Mouse (Mus musculus): Measurements from ENCODE around the gene Sh3pxd2b. TPM values are rescaled to one million over a fixed set of nuclear protein-coding genes. Genes with fewer than 3 reads are reported as not detected.
A peak's percentile ranks its signal among the peaks of the same experiment; 100 is the strongest.

Gene Sh3pxd2b
- polyA plus RNA-seq, 1 experiment from 2014 or later = 20.0 TPM

- 74% methylated on average over 2 of the region's 2 CpGs for WGBS
- Histone ChIP-seq H3K27ac (ENCODE audit: low read depth) (no peak overlapping the region), H3K27me3 (replicated peaks; ENCODE audit: control insufficient read depth, insufficient read depth, low read length) (no peaks in the 10 kb centered on the region), H3K4me3 (ENCODE audit: low read depth, low read length) (no peak overlapping the region), H3K4me2 (ENCODE audit: low read length) (no peak overlapping the region), H3K9ac (ENCODE audit: low read length) (no peak overlapping the region), H3K9me3 (ENCODE audit: control insufficient read depth, low read length) (no peaks in the 10 kb centered on the region), H3K36me3 (ENCODE audit: control insufficient read depth, insufficient read depth, low read length) (peaks cover 50% of the 10 kb centered on the region), H3K4me1 (replicated peaks; ENCODE audit: control insufficient read depth, insufficient read depth, low read length) (peaks cover 16% of the 10 kb centered on the region)
- DNase-seq (ENCODE audit: low spot score) (no peak), ATAC-seq (replicated peaks; ENCODE audit: low FRiP score, low TSS enrichment, low read depth) (no peak)
Observed at GRCm38 (mm10) chr11:32393095-32393494, 45.5 kb downstream of the Sh3pxd2b start.

GRCm38 (mm10) chr11:32395791-32396190, 48.2 kb downstream of the Sh3pxd2b start:
- no peak overlapping the region for H3K9ac ChIP-seq (ENCODE audit: low read length)
- ATAC-seq (replicated peaks; ENCODE audit: low FRiP score, low TSS enrichment, low read depth) (no peak), DNase-seq (ENCODE audit: low spot score) (no peak)
- H3K4me2 ChIP-seq (ENCODE audit: low read length) = no peak overlapping the region
- peaks cover 16% of the 10 kb centered on the region for H3K4me1 ChIP-seq (replicated peaks; ENCODE audit: control insufficient read depth, insufficient read depth, low read length)
- WGBS = 58% methylated on average over 6 of the region's 6 CpGs
- no peak overlapping the region for H3K27ac ChIP-seq (ENCODE audit: low read depth)
- peaks cover 30% of the 10 kb centered on the region for H3K36me3 ChIP-seq (ENCODE audit: control insufficient read depth, insufficient read depth, low read length)
- no peak overlapping the region for H3K4me3 ChIP-seq (ENCODE audit: low read depth, low read length)
- no peaks in the 10 kb centered on the region for H3K9me3 ChIP-seq (ENCODE audit: control insufficient read depth, low read length)
- no peaks in the 10 kb centered on the region for H3K27me3 ChIP-seq (replicated peaks; ENCODE audit: control insufficient read depth, insufficient read depth, low read length)

- ATAC-seq (replicated peaks; ENCODE audit: low FRiP score, low TSS enrichment, low read depth) (no peak), DNase-seq (ENCODE audit: low spot score) (no peak)
- Histone ChIP-seq H3K27ac (ENCODE audit: low read depth) (no peak overlapping the region), H3K27me3 (replicated peaks; ENCODE audit: control insufficient read depth, insufficient read depth, low read length) (no peaks in the 10 kb centered on the region), H3K9ac (ENCODE audit: low read length) (no peak overlapping the region), H3K4me3 (ENCODE audit: low read depth, low read length) (no peak overlapping the region), H3K4me2 (ENCODE audit: low read length) (no peak overlapping the region), H3K36me3 (ENCODE audit: control insufficient read depth, insufficient read depth, low read length) (peaks cover 32% of the 10 kb centered on the region), H3K4me1 (replicated peaks; ENCODE audit: control insufficient read depth, insufficient read depth, low read length) (peaks cover 3% of the 10 kb centered on the region; the same call in 1 of the 2 replicates), H3K9me3 (ENCODE audit: control insufficient read depth, low read length) (no peaks in the 10 kb centered on the region)
- 57% methylated on average over 2 of the region's 2 CpGs for WGBS
Observed at GRCm38 (mm10) chr11:32398446-32398845, 50.8 kb downstream of the Sh3pxd2b start.

DNA sequence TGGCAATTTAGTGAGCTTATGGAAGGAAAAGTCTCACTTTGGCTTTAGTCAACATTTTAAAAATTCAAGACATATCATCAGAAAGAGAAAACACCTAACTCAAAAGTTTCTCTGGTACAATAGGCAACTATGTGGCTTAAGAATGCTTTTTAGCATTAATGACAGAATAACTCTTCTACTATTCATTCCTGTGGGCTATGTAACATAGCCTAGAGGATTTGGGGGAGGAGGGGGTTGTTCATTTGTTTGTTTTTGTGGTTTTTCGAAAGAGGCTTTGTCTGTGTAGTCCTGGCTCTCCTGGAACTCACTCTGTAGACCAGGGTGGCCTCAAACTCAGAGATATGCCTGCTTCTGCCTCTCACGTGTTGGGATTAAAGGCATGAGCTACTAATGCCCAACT, 51.6 kb downstream of the Sh3pxd2b start:
- DNase-seq (ENCODE audit: low spot score) (no peak), ATAC-seq (replicated peaks; ENCODE audit: low FRiP score, low TSS enrichment, low read depth) (no peak)
- peaks cover 30% of the 10 kb centered on the region for H3K36me3 ChIP-seq (ENCODE audit: control insufficient read depth, insufficient read depth, low read length)
- no peak overlapping the region for H3K27ac ChIP-seq (ENCODE audit: low read depth)
- H3K4me1 ChIP-seq (replicated peaks; ENCODE audit: control insufficient read depth, insufficient read depth, low read length) = peaks cover 3% of the 10 kb centered on the region; the same call in 1 of the 2 replicates
- H3K4me2 ChIP-seq (ENCODE audit: low read length) = no peak overlapping the region
- H3K27me3 ChIP-seq (replicated peaks; ENCODE audit: control insufficient read depth, insufficient read depth, low read length) = no peaks in the 10 kb centered on the region
- no peaks in the 10 kb centered on the region for H3K9me3 ChIP-seq (ENCODE audit: control insufficient read depth, low read length)
- WGBS = 72% methylated on average over 2 of the region's 2 CpGs
- H3K9ac ChIP-seq (ENCODE audit: low read length) = no peak overlapping the region
- H3K4me3 ChIP-seq (ENCODE audit: low read depth, low read length) = no peak overlapping the region

DNA sequence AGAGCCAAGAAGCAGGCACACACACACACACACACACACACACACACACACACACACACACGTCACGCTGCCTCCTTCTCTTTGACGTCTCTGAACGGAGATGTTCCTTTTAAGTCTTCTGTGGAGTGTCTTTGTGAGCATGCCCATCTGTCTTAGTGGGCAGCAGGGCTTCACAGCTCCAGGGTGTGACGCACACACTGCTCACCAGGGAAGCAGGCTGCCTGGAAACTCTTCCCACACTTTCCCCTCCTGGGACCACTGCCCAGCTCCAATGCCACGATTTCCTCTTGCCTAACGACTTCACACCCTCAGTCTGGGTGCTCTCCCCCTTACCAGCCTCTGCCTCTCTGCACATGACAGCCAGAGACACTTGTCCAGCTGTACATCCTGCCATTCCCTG, 55.1 kb downstream of the Sh3pxd2b start:
- no peaks in the 10 kb centered on the region for H3K9me3 ChIP-seq (ENCODE audit: control insufficient read depth, low read length)
- H3K9ac ChIP-seq (ENCODE audit: low read length) = no peak overlapping the region
- no peak overlapping the region for H3K4me3 ChIP-seq (ENCODE audit: low read depth, low read length)
- H3K27me3 ChIP-seq (replicated peaks; ENCODE audit: control insufficient read depth, insufficient read depth, low read length) = no peaks in the 10 kb centered on the region
- 65% methylated on average over 7 of the region's 7 CpGs for WGBS
- H3K36me3 ChIP-seq (ENCODE audit: control insufficient read depth, insufficient read depth, low read length) = peaks cover 37% of the 10 kb centered on the region
- H3K27ac ChIP-seq (ENCODE audit: low read depth) = no peak overlapping the region
- DNase-seq (ENCODE audit: low spot score) = no peak
- H3K4me1 ChIP-seq (replicated peaks; ENCODE audit: control insufficient read depth, insufficient read depth, low read length) = no peaks in the 10 kb centered on the region
- no peak overlapping the region for H3K4me2 ChIP-seq (ENCODE audit: low read length)
- ATAC-seq (replicated peaks; ENCODE audit: low FRiP score, low TSS enrichment, low read depth) = no peak

DNA sequence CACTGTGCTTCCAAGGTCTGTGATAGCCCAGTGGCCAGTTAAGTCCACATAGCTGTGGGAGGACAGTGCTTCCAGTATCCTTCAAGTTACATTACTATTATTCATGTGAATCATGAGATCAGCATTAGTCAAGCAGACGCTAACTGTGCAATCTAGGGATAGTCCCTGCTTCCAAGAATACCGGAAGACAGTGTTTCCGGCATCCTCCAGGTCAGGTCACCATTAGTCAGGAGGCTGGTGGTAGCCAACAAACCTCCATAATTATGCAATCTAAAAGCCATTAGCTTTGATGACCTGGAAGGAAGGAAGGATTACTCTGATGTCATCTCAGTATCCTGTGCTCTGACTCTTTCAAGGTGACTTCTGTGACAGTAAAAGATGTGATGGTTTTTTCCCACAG, 57.1 kb downstream of the Sh3pxd2b start:
- DNase-seq (ENCODE audit: low spot score) (no peak), ATAC-seq (replicated peaks; ENCODE audit: low FRiP score, low TSS enrichment, low read depth) (no peak)
- no peak overlapping the region for H3K4me3 ChIP-seq (ENCODE audit: low read depth, low read length)
- H3K9me3 ChIP-seq (ENCODE audit: control insufficient read depth, low read length) = no peaks in the 10 kb centered on the region
- no peaks in the 10 kb centered on the region; the same call in 1 of the 2 replicates for H3K4me1 ChIP-seq (replicated peaks; ENCODE audit: control insufficient read depth, insufficient read depth, low read length)
- peaks cover 46% of the 10 kb centered on the region for H3K36me3 ChIP-seq (ENCODE audit: control insufficient read depth, insufficient read depth, low read length)
- no peak overlapping the region for H3K27ac ChIP-seq (ENCODE audit: low read depth)
- no peak overlapping the region for H3K9ac ChIP-seq (ENCODE audit: low read length)
- WGBS = 81% methylated on average over 3 of the region's 3 CpGs
- H3K27me3 ChIP-seq (replicated peaks; ENCODE audit: control insufficient read depth, insufficient read depth, low read length) = no peaks in the 10 kb centered on the region
- no peak overlapping the region for H3K4me2 ChIP-seq (ENCODE audit: low read length)

DNA sequence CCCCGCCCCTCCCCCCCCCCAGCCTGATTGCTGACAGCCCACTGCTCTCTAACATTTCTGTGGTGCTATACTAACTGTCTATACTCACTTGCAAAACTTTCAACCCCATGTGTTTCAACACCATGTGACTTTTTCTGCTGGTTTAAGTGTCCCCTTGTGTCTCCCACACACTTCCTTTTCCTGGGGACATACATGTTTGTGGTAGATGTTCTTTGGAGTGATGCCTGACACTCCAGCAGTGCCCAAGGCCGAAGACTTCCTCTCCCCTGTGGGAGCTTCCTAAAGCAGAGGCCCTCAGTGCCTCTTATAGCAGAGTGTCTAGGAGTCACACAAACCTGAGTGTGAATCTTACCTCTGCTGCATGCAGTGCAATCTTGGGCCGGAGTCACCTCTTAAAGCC, 60.2 kb downstream of the Sh3pxd2b start:
- Histone ChIP-seq H3K4me2 (ENCODE audit: low read length) (no peak overlapping the region), H3K27me3 (replicated peaks; ENCODE audit: control insufficient read depth, insufficient read depth, low read length) (no peaks in the 10 kb centered on the region), H3K9me3 (ENCODE audit: control insufficient read depth, low read length) (no peaks in the 10 kb centered on the region), H3K9ac (ENCODE audit: low read length) (no peak overlapping the region), H3K27ac (ENCODE audit: low read depth) (no peak overlapping the region), H3K4me3 (ENCODE audit: low read depth, low read length) (no peak overlapping the region), H3K36me3 (ENCODE audit: control insufficient read depth, insufficient read depth, low read length) (peaks cover 47% of the 10 kb centered on the region), H3K4me1 (replicated peaks; ENCODE audit: control insufficient read depth, insufficient read depth, low read length) (no peaks in the 10 kb centered on the region; the same call in 1 of the 2 replicates)
- ATAC-seq (replicated peaks; ENCODE audit: low FRiP score, low TSS enrichment, low read depth) (no peak), DNase-seq (ENCODE audit: low spot score) (no peak)
- 79% methylated on average over 3 of the region's 3 CpGs for WGBS

DNA sequence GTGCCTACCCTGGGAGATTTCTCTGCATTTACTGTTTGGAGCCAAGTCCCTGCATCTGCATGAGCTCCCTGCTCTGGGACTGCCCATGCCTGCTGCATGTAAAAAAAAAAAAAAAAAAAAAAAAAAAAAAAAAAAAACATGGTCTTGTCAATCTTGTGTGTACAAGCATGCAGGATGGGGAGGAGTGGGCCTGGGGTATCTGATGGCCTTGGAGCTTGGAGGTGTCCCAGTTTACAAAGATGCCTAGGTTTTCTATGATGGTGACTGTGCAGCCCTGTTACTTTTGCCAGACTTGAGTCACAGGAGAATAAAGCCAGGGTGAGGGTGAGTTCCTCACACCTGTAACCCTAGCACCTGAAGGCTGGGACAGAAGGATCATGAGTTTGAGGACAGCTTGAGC, 61.4 kb downstream of the Sh3pxd2b start:
- Histone ChIP-seq H3K4me2 (ENCODE audit: low read length) (no peak overlapping the region), H3K4me3 (ENCODE audit: low read depth, low read length) (no peak overlapping the region), H3K27ac (ENCODE audit: low read depth) (no peak overlapping the region), H3K9ac (ENCODE audit: low read length) (no peak overlapping the region), H3K36me3 (ENCODE audit: control insufficient read depth, insufficient read depth, low read length) (peaks cover 55% of the 10 kb centered on the region), H3K27me3 (replicated peaks; ENCODE audit: control insufficient read depth, insufficient read depth, low read length) (no peaks in the 10 kb centered on the region), H3K4me1 (replicated peaks; ENCODE audit: control insufficient read depth, insufficient read depth, low read length) (no peaks in the 10 kb centered on the region; the same call in 1 of the 2 replicates), H3K9me3 (ENCODE audit: control insufficient read depth, low read length) (no peaks in the 10 kb centered on the region)
- ATAC-seq (replicated peaks; ENCODE audit: low FRiP score, low TSS enrichment, low read depth) (no peak), DNase-seq (ENCODE audit: low spot score) (no peak)

- 71% methylated on average over 11 of the region's 11 CpGs for WGBS
- Histone ChIP-seq H3K27ac (ENCODE audit: low read depth) (no peak overlapping the region), H3K9me3 (ENCODE audit: control insufficient read depth, low read length) (no peaks in the 10 kb centered on the region), H3K4me2 (ENCODE audit: low read length) (no peak overlapping the region), H3K9ac (ENCODE audit: low read length) (no peak overlapping the region), H3K36me3 (ENCODE audit: control insufficient read depth, insufficient read depth, low read length) (peaks cover 55% of the 10 kb centered on the region), H3K4me1 (replicated peaks; ENCODE audit: control insufficient read depth, insufficient read depth, low read length) (no peaks in the 10 kb centered on the region; the same call in 1 of the 2 replicates), H3K4me3 (ENCODE audit: low read depth, low read length) (no peak overlapping the region), H3K27me3 (replicated peaks; ENCODE audit: control insufficient read depth, insufficient read depth, low read length) (no peaks in the 10 kb centered on the region)
- ATAC-seq (replicated peaks; ENCODE audit: low FRiP score, low TSS enrichment, low read depth) (peak; percentile 20; the same call in 1 of the 2 replicates), DNase-seq (ENCODE audit: low spot score) (no peak)
Observed at GRCm38 (mm10) chr11:32409823-32410562, 62.4 kb downstream of the Sh3pxd2b start.
